Mouse (Mus musculus) C2C12 (cell line): ENCODE measurements at regions not wholly inside any gene's neighbourhood (a gene's known extent, or its start where the extent isn't known, plus 50 kb on each side); places are given as distances from the start of the nearest gene placed in this dataset.

Source experiments
- H3K27me3 ChIP-seq: one replicate; pipeline ENCODE4 v1.6.1; 2011; ENCODE audit not compliant: control insufficient read depth, insufficient read depth, insufficient read length
- H3K36me3 ChIP-seq: one replicate; pipeline ENCODE4 v1.6.1; 2011; ENCODE audit not compliant: control insufficient read depth, insufficient read depth
- H3K4me3 ChIP-seq: one replicate; pipeline ENCODE4 v1.5.1; 2011; ENCODE audit warnings: mild to moderate bottlenecking, control low read depth; ENCODE audit not compliant: poor library complexity, insufficient read depth, severe bottlenecking
- H3K79me2 ChIP-seq: one replicate; pipeline ENCODE4 v1.6.1; 2011; ENCODE audit not compliant: control insufficient read depth, insufficient read depth
- H3K79me3 ChIP-seq: one replicate; pipeline ENCODE4 v1.6.1; 2011; ENCODE audit warnings: low read depth, control low read depth
- H3ac ChIP-seq: one replicate; pipeline ENCODE3; 2011; ENCODE audit warnings: low read depth; ENCODE audit not compliant: control insufficient read depth, insufficient read length
- CEBPB ChIP-seq: IDR thresholded peaks from one replicate; pipeline ENCODE4 v1.6.1; 2011; ENCODE audit warnings: low read depth, mild to moderate bottlenecking, control low read depth, moderate library complexity
- CTCF ChIP-seq: IDR thresholded peaks from one replicate; pipeline ENCODE4 v1.5.1; 2011; ENCODE audit not compliant: control insufficient read depth, insufficient read depth, insufficient read length
- FOSL1 ChIP-seq: IDR thresholded peaks from one replicate; pipeline ENCODE4 v1.8.0; 2011; ENCODE audit warnings: mild to moderate bottlenecking, low read length; ENCODE audit not compliant: poor library complexity, insufficient read depth, severe bottlenecking
- MAX ChIP-seq: IDR thresholded peaks from one replicate; pipeline ENCODE4 v1.6.1; 2011; ENCODE audit warnings: mild to moderate bottlenecking, control low read depth
- MYOD1 ChIP-seq: IDR thresholded peaks from one replicate; pipeline ENCODE4 v1.6.1; 2011; ENCODE audit warnings: low read depth; ENCODE audit not compliant: control insufficient read depth, insufficient read length
- MYOG ChIP-seq: IDR thresholded peaks from one replicate; pipeline ENCODE4 v1.6.1; 2011; ENCODE audit not compliant: control insufficient read depth, insufficient read length; ENCODE audit errors: extremely low read depth
- USF1 ChIP-seq: IDR thresholded peaks from one replicate; pipeline ENCODE4 v1.6.1; 2011; ENCODE audit warnings: low read depth, mild to moderate bottlenecking, control low read depth, moderate library complexity

- Histone ChIP-seq H3ac (no peak overlapping the region), H3K79me2 (no peaks in the 10 kb centered on the region), H3K27me3 (no peaks in the 10 kb centered on the region), H3K36me3 (no peaks in the 10 kb centered on the region), H3K79me3 (no peaks in the 10 kb centered on the region), H3K4me3 (no peak overlapping the region)
- TF ChIP-seq CEBPB (no peak), MYOD1 (no peak), CTCF (no peak), MAX (no peak), USF1 (no peak), FOSL1 (no peak), MYOG (no peak)
Observed at GRCm38 (mm10) chr3:52738386-52738785, 278.7 kb downstream of the Cog6 start.

- Histone ChIP-seq H3K79me3 (no peaks in the 10 kb centered on the region), H3K79me2 (no peaks in the 10 kb centered on the region), H3ac (no peak overlapping the region), H3K27me3 (no peaks in the 10 kb centered on the region), H3K4me3 (no peak overlapping the region), H3K36me3 (no peaks in the 10 kb centered on the region)
- TF ChIP-seq MYOD1, result no peak
- TF ChIP-seq MAX, result no peak
- TF ChIP-seq CEBPB, result no peak
- TF ChIP-seq CTCF, result no peak
- TF ChIP-seq FOSL1, result no peak
- TF ChIP-seq MYOG, result no peak
- no peak for TF ChIP-seq USF1
Observed at GRCm38 (mm10) chr3:52735939-52736338, 281.1 kb downstream of the Cog6 start.

DNA sequence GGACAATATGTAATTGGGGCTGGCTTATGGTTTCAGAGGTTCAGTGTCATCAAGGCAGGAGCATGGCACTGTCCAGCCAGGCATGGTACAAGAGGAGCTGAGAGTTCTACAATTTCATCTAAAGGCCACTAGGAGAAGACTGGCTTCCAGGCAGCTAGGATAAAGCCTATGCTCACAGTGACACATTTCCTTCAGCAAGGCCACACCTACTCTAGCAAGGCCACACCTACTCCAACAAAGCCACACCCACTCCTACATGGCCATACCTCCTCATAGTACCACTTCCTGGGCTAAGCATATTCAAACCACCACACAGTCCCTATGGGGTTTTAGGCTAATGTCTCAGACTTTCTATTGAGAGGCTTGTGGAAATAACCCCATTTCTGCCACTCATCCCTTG lies 285.1 kb downstream of the Cog6 start:
- no peaks in the 10 kb centered on the region for H3K27me3 ChIP-seq
- no peaks in the 10 kb centered on the region for H3K79me3 ChIP-seq
- no peak overlapping the region for H3ac ChIP-seq
- no peaks in the 10 kb centered on the region for H3K36me3 ChIP-seq
- TF ChIP-seq MAX, result no peak
- no peak for TF ChIP-seq MYOD1
- TF ChIP-seq FOSL1, result no peak
- no peak for TF ChIP-seq USF1
- no peak for TF ChIP-seq CEBPB
- TF ChIP-seq MYOG, result no peak
- no peak for TF ChIP-seq CTCF
- no peak overlapping the region for H3K4me3 ChIP-seq
- H3K79me2 ChIP-seq, result no peaks in the 10 kb centered on the region

GRCm38 (mm10) chr3:52731491-52731890 lies 285.5 kb downstream of the Cog6 start:
- no peaks in the 10 kb centered on the region for H3K79me2 ChIP-seq
- no peak overlapping the region for H3ac ChIP-seq
- TF ChIP-seq USF1, result no peak
- TF ChIP-seq MAX, result no peak
- TF ChIP-seq CTCF, result no peak
- TF ChIP-seq CEBPB, result no peak
- H3K36me3 ChIP-seq, result no peaks in the 10 kb centered on the region
- H3K79me3 ChIP-seq, result no peaks in the 10 kb centered on the region
- H3K4me3 ChIP-seq, result no peak overlapping the region
- no peaks in the 10 kb centered on the region for H3K27me3 ChIP-seq

GRCm38 (mm10) chr3:52729731-52730130 lies 287.3 kb downstream of the Cog6 start:
- no peaks in the 10 kb centered on the region for H3K79me2 ChIP-seq
- no peaks in the 10 kb centered on the region for H3K27me3 ChIP-seq
- H3ac ChIP-seq, result no peak overlapping the region
- no peaks in the 10 kb centered on the region for H3K36me3 ChIP-seq
- H3K79me3 ChIP-seq, result no peaks in the 10 kb centered on the region
- TF ChIP-seq MAX (no peak), CTCF (no peak), FOSL1 (no peak), USF1 (no peak), MYOG (no peak), MYOD1 (no peak), CEBPB (no peak)
- no peak overlapping the region for H3K4me3 ChIP-seq

DNA sequence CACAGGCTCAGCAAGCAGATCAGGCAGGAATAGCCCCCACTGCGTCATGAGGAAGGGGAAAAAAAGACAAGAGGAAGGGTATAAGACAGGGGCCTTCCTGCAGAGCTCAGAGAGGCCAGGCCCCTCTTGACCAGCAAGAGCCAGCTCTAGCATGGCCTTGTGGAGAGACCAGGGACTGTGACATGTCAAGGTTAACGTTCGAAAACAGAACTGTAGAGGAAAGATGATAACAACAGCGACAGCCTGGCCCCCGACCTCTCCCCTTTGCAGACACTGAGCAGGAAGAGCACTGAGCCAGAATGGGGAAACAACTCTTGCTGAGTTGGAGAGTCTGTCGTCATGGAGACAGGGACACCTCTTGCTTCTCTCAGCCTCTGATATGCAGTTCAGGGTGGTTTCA lies 288.2 kb downstream of the Cog6 start:
- Histone ChIP-seq H3K27me3 (no peaks in the 10 kb centered on the region), H3K79me3 (no peaks in the 10 kb centered on the region), H3K36me3 (no peaks in the 10 kb centered on the region), H3K79me2 (no peaks in the 10 kb centered on the region), H3K4me3 (no peak overlapping the region), H3ac (no peak overlapping the region)
- TF ChIP-seq CTCF, result no peak
- TF ChIP-seq MYOD1, result no peak
- no peak for TF ChIP-seq FOSL1
- no peak for TF ChIP-seq MAX

DNA sequence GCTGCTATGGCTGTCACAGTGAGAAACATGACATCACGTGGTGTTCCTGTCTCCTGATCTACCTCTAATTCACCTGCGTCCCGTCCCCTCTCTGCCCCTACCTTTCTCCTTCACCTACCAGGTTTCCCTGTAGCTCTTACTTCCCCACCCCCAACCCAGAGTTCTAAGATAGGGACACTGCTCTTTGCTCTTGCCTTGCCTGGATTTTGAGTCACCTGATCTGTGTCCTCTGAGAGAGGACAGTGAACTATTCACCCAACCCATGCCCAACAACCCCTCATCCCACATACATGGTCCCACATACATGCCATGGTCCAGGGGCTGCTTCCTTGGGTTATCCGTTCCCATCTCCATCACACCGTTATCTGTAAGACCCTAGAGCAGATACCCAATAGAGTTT lies 288.6 kb downstream of the Cog6 start:
- no peaks in the 10 kb centered on the region for H3K79me3 ChIP-seq
- TF ChIP-seq MYOD1, result no peak
- TF ChIP-seq MYOG, result no peak
- TF ChIP-seq CEBPB, result no peak
- no peak for TF ChIP-seq USF1
- no peak for TF ChIP-seq FOSL1
- no peak for TF ChIP-seq MAX
- TF ChIP-seq CTCF, result no peak
- no peak overlapping the region for H3K4me3 ChIP-seq
- no peak overlapping the region for H3ac ChIP-seq
- H3K27me3 ChIP-seq, result no peaks in the 10 kb centered on the region
- no peaks in the 10 kb centered on the region for H3K36me3 ChIP-seq
- H3K79me2 ChIP-seq, result no peaks in the 10 kb centered on the region
